Mouse (Mus musculus): ENCODE data around the gene C1rb. TPM values are rescaled to one million over a fixed set of nuclear protein-coding genes. Genes with fewer than 3 reads are reported as not detected.

The C1rb gene
- polyA plus RNA-seq (2015; fragmentation: Nextera tagmentation; extraction: Ambion mirVana): 0.29 TPM in 1 of 2 replicates, not detected in the other

DNA sequence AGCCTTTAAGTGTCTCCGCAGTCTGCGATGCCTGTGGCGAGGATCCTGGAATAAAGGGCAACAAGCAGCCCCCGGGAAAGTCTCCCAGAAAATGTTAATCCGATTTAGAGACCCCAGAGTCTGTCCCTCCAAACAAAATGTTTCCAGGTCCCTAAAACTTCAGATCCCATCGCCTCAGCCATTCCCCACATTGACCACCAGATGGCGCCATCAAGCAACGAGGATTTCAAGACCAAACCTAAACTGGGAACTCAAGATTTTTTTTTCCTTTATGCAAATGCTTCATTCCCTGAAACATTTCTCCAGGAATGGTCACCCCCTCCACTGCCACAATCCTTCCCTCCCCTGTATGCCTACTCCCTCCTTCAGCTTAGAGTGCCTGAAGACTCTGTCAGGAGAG is at the start of gene C1rb:
TSS of gene C1rb (plus strand) at position 269 of the 400 bp plus-strand sequence.

DNA sequence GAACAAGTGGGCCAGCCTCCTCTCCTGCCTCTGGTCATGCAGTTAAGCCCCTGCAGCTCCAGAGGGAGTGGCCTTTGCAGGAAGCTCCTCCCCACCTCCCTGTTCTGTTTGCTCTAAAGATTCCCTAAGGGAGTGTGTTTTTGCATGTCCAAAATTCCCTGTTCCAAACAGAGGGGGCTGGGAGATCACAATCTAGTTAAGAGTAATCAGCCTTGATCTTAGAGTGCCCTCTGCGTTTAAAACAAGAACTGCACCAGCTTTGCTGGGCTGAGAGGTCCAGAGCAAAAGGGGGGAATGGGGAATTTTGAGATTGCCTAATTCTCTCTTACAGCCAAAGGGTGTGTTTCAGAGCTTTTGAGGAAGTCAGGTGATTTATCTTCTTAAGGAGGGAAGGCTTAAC is 27.8 kb upstream of the C1rb start, which contains the start of gene C1s1:
TSS of gene C1s1 (minus strand) at position 76 of the 400 bp plus-strand sequence.

Other genes with a start within 250 kb of the C1rb start
- 29.1 and 44.4 TPM in 2 replicates for gene Pex5, start 155.2 kb upstream of the C1rb start, polyA plus RNA-seq (2015; fragmentation: Nextera tagmentation; extraction: Ambion mirVana)
- gene Clstn3, start 105.5 kb upstream of the C1rb start, polyA plus RNA-seq (2015; fragmentation: Nextera tagmentation; extraction: Ambion mirVana): 9.3 and 9.4 TPM in 2 replicates
- 5.4 and 8.9 TPM in 2 replicates for gene C1rl, start 77.2 kb upstream of the C1rb start, polyA plus RNA-seq (2015; fragmentation: Nextera tagmentation; extraction: Ambion mirVana)
- 42.4 and 49.2 TPM in 2 replicates for gene C1ra, start 57.9 kb upstream of the C1rb start, polyA plus RNA-seq (2015; fragmentation: Nextera tagmentation; extraction: Ambion mirVana)
- gene C1s1, start 27.9 kb upstream of the C1rb start, polyA plus RNA-seq (2015; fragmentation: Nextera tagmentation; extraction: Ambion mirVana): 40.1 and 67.8 TPM in 2 replicates
- 0.23 and 0.28 TPM in 2 replicates for gene C1s2, start 65.8 kb downstream of the C1rb start, polyA plus RNA-seq (2015; fragmentation: Nextera tagmentation; extraction: Ambion mirVana)
- 48.4 and 101 TPM in 2 replicates for gene Lpcat3, start 92.7 kb downstream of the C1rb start, polyA plus RNA-seq (2015; fragmentation: Nextera tagmentation; extraction: Ambion mirVana)
- 141 and 154 TPM in 2 replicates for gene Emg1, start 141.9 kb downstream of the C1rb start, polyA plus RNA-seq (2015; fragmentation: Nextera tagmentation; extraction: Ambion mirVana)
- 205 and 312 TPM in 2 replicates for gene Phb2, start 142.0 kb downstream of the C1rb start, polyA plus RNA-seq (2015; fragmentation: Nextera tagmentation; extraction: Ambion mirVana)
- gene Ptpn6, start 168.4 kb downstream of the C1rb start, polyA plus RNA-seq (2015; fragmentation: Nextera tagmentation; extraction: Ambion mirVana): 8.6 and 10.9 TPM in 2 replicates
- 664 and 838 TPM in 2 replicates for gene Grcc10, start 171.1 kb downstream of the C1rb start, polyA plus RNA-seq (2015; fragmentation: Nextera tagmentation; extraction: Ambion mirVana)
- gene Gm45234, start 185.7 kb downstream of the C1rb start, polyA plus RNA-seq (2015; fragmentation: Nextera tagmentation; extraction: Ambion mirVana): not detected in 2 replicates
- 13.0 and 14.7 TPM in 2 replicates for gene Atn1, start 186.2 kb downstream of the C1rb start, polyA plus RNA-seq (2015; fragmentation: Nextera tagmentation; extraction: Ambion mirVana)
- 11.3 and 20.0 TPM in 2 replicates for gene Eno2, start 199.4 kb downstream of the C1rb start, polyA plus RNA-seq (2015; fragmentation: Nextera tagmentation; extraction: Ambion mirVana)
- 0.75 and 1.4 TPM in 2 replicates for gene Lrrc23, start 209.4 kb downstream of the C1rb start, polyA plus RNA-seq (2015; fragmentation: Nextera tagmentation; extraction: Ambion mirVana)
- 28.3 and 31.1 TPM in 2 replicates for gene Spsb2, start 238.4 kb downstream of the C1rb start, polyA plus RNA-seq (2015; fragmentation: Nextera tagmentation; extraction: Ambion mirVana)
- 417 and 594 TPM in 2 replicates for gene Tpi1, start 244.0 kb downstream of the C1rb start, polyA plus RNA-seq (2015; fragmentation: Nextera tagmentation; extraction: Ambion mirVana)